Mouse (Mus musculus) induced T-regulatory cell, adult 2 months (primary cell): ENCODE measurements around the gene Gm13276.
"Not testable (repeated sequence)": the region's sequence is repeated elsewhere in the genome, so short reads cannot be mapped to it uniquely, and the experiment has no call there.

ENCODE experiments used
- DNase-seq: peaks from one replicate; pipeline ENCODE4 v3.0.0-alpha.2; 2012; ENCODE audit warnings: low read depth

Gm13276 gene

GRCm38 (mm10) chr4:88782335-88782734, 3.2 kb upstream of the Gm13276 start:
- not testable (repeated sequence) for DNase-seq

GRCm38 (mm10) chr4:88788402-88788801, 2.9 kb downstream of the Gm13276 start, which contains the start of gene Gm13277:
TSS of gene Gm13277 (plus strand) at chr4:88788632.
- DNase-seq, result not testable (repeated sequence)

DNA sequence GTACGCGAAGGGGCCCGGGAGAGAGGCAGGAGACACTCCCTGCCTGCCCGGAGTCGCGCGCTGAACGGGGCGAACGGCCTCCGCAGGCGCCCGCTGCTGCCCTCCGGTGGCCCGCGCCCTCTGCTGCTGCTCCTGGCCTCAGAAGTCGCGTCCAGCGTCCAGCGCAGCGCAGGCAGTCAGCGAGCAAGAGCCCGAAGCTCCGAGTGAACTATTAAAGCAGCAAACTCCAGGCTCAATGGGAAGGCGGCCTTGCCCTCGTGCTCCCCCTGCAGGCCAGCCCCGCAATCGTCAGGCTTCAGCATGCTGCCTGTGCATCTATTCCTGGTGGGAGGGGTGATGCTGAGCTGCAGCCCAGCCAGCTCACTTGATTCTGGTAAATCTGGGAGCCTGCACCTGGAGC, 5.7 kb downstream of the Gm13276 start, which contains the start of gene Gm13278:
TSS of gene Gm13278 (plus strand) at position 301 of the 400 bp plus-strand sequence.
- not testable (repeated sequence) for DNase-seq

GRCm38 (mm10) chr4:88793936-88794675, 8.6 kb downstream of the Gm13276 start, which contains the start of gene Gm13275:
TSS of gene Gm13275 (plus strand) at chr4:88794487.
- not testable (repeated sequence) for DNase-seq

DNA sequence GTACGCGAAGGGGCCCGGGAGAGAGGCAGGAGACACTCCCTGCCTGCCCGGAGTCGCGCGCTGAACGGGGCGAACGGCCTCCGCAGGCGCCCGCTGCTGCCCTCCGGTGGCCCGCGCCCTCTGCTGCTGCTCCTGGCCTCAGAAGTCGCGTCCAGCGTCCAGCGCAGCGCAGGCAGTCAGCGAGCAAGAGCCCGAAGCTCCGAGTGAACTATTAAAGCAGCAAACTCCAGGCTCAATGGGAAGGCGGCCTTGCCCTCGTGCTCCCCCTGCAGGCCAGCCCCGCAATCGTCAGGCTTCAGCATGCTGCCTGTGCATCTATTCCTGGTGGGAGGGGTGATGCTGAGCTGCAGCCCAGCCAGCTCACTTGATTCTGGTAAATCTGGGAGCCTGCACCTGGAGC, 11.6 kb downstream of the Gm13276 start, which contains the start of gene Gm13279:
TSS of gene Gm13279 (plus strand) at position 301 of the 400 bp plus-strand sequence.
- DNase-seq, result not testable (repeated sequence)

DNA sequence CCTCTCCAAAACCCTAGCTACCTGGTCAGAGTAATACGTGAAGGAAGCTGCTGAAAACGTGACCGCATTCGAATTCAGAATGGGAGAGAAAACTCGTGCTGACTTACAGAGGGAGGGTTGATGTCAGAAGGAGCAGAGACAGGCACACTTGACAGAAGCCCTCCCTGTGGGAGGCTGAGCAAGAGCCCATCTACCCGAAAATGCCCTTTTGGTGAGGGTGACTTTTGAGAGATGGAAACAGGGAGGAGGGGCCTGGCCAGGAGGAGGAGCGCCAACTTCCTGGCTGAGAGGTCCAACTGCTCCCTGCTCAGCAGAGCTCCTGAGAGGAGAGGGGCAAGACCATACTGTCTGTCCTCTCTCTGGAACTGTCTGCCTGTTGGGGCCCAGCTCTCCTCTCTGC, 13.9 kb downstream of the Gm13276 start, which contains the start of gene Gm13285:
TSS of gene Gm13285 (plus strand) at position 301 of the 400 bp plus-strand sequence.
- not testable (repeated sequence) for DNase-seq

DNA sequence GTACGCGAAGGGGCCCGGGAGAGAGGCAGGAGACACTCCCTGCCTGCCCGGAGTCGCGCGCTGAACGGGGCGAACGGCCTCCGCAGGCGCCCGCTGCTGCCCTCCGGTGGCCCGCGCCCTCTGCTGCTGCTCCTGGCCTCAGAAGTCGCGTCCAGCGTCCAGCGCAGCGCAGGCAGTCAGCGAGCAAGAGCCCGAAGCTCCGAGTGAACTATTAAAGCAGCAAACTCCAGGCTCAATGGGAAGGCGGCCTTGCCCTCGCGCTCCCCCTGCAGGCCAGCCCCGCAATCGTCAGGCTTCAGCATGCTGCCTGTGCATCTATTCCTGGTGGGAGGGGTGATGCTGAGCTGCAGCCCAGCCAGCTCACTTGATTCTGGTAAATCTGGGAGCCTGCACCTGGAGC, 17.4 kb downstream of the Gm13276 start, which contains the start of gene Gm13287:
TSS of gene Gm13287 (plus strand) at position 301 of the 400 bp plus-strand sequence.
- DNase-seq, result not testable (repeated sequence)

DNA sequence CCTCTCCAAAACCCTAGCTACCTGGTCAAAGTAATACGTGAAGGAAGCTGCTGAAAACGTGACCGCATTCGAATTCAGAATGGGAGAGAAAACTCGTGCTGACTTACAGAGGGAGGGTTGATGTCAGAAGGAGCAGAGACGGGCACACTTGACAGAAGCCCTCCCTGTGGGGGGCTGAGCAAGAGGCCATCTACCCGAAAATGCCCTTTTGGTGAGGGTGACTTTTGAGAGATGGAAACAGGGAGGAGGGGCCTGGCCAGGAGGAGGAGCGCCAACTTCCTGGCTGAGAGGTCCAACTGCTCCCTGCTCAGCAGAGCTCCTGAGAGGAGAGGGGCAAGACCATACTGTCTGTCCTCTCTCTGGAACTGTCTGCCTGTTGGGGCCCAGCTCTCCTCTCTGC, 19.7 kb downstream of the Gm13276 start, which contains the start of gene Gm13288:
TSS of gene Gm13288 (plus strand) at position 301 of the 400 bp plus-strand sequence.
- not testable (repeated sequence) for DNase-seq

DNA sequence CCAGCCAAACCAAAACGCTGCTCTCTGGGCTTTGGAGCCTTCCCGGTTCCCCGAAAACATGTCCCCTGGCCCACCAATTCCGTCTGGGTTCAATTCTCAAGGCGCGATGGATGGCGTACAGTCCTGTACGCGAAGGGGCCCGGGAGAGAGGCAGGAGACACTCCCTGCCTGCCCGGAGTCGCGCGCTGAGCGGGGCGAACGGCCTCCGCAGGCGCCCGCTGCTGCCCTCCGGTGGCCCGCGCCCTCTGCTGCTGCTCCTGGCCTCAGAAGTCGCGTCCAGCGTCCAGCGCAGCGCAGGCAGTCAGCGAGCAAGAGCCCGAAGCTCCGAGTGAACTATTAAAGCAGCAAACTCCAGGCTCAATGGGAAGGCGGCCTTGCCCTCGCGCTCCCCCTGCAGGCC, 20.3 kb downstream of the Gm13276 start:
- not testable (repeated sequence) for DNase-seq

GRCm38 (mm10) chr4:88815928-88816327, 30.4 kb downstream of the Gm13276 start, which contains the start of gene Ifna7:
TSS of gene Ifna7 (plus strand) at chr4:88816228.
- DNase-seq, result no peak

- DNase-seq, result no peak
Observed at GRCm38 (mm10) chr4:88819659-88820058, 34.1 kb downstream of the Gm13276 start, which contains the start of gene Ifna11. TSS of gene Ifna11 (plus strand) at chr4:88819959.

- DNase-seq, result peak; percentile 55
Observed at GRCm38 (mm10) chr4:88822995-88823394, 37.5 kb downstream of the Gm13276 start.

DNA sequence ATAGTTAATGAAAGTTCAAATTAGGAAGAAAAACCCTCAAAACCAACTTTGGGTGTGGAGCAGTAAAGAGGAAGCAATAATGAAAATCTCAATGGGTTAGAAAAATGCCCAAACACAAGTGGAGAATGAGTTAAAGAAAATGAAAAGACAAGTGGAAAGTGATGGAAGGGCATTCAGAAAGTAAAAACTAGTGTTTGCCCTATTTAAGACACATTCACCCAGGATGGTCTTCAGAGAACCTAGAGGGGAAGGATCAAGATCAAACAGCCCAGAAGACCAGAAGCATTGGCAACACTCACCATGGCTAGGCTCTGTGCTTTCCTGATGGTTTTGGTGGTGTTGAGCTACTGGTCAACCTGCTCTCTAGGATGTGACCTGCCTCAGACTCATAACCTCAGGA, 41.6 kb downstream of the Gm13276 start, which contains the start of gene Ifna6:
TSS of gene Ifna6 (plus strand) at position 301 of the 400 bp plus-strand sequence.
- DNase-seq, result not testable (repeated sequence)

GRCm38 (mm10) chr4:88830523-88830922, 45.0 kb downstream of the Gm13276 start:
- DNase-seq, result peak; percentile 65

GRCm38 (mm10) chr4:88835225-88835624, 49.7 kb downstream of the Gm13276 start, which contains the start of gene Ifna5:
TSS of gene Ifna5 (plus strand) at chr4:88835525.
- DNase-seq, result not testable (repeated sequence)
